Mouse (Mus musculus) embryo, embryonic 10 days (tissue): Measurements from ENCODE around the gene Nnmt.

Source experiments
- DNase-seq: peaks from one replicate; pipeline ENCODE4 v3.0.0-alpha.2; 2015; ENCODE audit warnings: low spot score

Gene Nnmt

DNA sequence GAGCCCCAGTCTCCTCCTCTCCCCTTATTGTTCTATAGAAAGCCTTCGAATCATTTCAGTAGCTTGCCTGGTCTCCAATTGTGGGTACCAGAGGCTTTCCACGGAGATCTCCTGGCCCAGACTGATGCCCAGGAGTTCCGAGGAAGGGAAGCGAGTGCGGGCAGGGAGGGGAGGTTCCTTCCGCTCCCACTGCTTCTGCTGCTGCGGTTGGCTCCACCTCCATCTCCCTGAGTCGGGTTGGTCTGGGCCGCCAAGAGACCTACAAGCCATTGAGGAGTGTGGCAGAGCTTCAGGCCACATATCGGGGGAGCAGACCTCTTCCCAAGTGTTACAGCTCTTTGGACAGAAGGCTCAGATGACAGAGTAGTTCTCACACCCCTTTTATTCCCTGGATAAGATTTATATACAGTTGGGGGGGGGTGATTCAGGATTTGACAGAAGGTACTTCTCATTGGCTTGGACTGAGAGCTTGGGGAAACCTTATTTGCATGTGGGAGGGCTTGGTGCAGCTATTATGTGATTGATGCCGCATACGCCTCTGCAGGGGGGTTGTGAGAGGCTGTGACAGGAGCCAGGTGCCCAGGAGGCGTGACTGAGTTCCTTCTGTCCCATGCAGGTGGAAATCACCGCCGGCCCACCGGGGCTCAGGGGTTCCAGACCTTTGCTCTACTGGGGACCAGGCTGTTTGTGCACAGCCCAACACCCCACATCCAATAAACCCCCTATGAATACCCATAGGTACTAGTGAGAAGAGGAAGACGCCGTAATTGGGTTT lies 30.8 kb upstream of the Nnmt start:
- no peak for DNase-seq

DNA sequence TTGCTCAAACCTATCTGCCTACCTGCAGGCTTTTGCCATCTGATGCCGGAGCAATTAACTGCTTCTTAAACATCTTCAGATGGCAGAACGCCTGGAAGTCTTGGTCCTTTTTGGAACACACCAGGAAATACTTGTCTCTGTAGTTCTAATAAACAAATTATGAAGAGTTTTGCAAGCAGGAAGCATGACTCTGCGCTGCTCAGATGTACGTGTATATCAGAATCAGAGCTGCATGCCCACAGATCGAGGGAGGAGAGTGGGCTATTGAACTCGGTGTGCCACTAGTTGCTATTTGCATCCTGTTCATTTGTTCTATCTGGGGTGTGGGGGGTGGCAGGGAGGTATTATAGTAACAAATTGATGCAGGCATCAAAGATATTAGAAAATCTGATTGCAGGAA lies 28.2 kb upstream of the Nnmt start:
- DNase-seq, result no peak

GRCm38 (mm10) chr9:48619268-48619667 lies 14.3 kb upstream of the Nnmt start:
- no peak for DNase-seq

DNA sequence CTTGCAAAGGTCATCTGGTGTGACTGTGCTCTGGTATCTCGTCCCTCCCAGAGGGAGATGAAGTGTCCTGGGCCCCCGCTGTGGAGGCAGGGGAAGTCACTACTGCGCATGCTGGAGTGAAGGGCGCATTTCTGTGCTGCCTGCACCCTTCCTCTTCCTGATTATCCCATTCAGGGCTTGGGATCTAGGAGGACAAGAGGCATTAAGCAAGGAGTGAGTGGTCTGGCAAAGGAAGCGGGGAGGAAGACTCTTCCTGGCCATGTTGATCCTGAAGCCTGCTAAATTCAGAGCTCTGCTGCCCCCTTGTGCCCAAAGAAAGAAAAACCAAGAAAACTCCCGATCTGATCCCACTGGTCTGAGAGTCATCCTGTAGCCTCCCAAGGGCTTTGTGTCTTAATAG lies 13.6 kb upstream of the Nnmt start:
- DNase-seq, result peak; percentile 89

GRCm38 (mm10) chr9:48618111-48618510 lies 13.2 kb upstream of the Nnmt start:
- no peak for DNase-seq

GRCm38 (mm10) chr9:48617511-48618010 lies 12.6 kb upstream of the Nnmt start:
- DNase-seq, result no peak

DNA sequence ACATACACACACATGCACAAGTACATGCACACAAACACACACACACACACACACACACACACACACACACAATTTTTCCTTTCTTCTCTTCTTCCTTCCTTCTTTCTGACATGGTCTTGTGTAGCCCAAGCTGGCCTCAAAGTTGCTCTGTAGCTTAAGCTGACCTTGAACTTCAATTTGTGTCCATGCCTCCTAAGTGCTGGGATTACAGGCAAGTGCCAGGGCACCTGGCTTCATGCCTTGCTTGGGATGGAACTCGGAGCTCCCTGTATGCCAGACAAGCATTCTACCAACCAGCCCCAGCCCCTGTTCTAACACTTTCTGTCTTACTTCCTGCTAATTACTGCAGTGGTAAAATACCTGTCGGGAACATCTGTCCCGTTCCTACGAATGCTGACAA lies 8.3 kb upstream of the Nnmt start:
- no peak for DNase-seq

- no peak for DNase-seq
These were observed 7.6 kb upstream of the Nnmt start for GRCm38 (mm10) chr9:48612542-48612941.

DNA sequence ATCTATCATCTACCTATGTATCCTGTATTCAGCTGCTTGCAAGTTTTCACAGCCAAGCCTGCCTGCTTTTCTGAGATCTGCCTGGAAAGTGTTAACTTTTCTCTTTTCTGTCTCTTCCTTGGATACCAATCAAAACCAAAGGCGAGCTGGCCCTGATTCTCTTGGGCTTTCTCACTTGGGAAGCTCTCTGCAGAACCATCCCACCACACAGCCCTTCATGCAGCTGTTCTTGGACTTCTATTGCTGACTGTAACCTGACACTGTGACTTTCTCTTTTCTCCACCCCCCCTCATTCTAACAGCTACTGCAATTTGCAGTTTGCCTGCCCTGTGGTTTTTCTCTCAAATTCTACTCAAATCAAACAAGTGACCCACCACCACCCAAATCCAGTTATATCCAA lies 6.1 kb upstream of the Nnmt start:
- DNase-seq, result no peak

DNA sequence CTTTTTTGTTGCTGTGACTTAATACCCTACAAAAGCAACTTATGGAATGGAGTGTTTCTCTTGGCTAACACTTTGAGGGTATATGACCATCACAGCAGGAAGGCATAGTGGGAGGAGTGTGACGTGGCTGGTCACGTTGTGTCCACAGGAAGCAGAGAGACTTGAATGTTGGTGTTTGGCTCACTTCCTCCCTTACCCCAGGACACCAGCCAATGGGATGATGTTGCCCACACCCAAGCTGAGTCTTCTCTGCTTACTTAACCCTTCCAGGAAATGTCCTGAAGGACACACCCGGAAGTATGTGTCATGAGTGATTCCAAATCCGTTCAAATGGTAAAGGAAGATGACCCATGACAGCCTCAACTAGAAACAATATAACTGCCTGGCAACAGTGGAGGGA lies 4.8 kb upstream of the Nnmt start:
- DNase-seq, result no peak

DNA sequence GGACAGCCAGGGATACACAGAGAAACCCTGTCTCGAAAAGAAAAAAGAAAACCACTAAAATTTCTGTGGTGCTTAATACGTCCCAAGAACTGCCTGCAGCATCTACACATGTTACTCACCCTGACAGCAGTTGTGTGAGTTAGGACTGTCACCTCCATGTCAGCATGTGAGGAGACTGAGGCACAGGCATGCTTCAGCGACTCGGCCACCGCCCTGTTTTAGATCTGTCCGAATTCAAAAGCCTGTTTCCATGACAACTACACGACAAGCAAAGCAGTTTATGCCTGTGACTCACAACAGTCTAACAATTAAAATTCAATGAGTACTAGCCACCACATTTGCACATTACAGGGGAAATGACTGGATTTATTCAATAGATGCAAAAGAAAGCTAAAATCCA lies 2.5 kb upstream of the Nnmt start:
- no peak for DNase-seq

GRCm38 (mm10) chr9:48606171-48606570 lies 1.2 kb upstream of the Nnmt start:
- DNase-seq, result no peak

DNA sequence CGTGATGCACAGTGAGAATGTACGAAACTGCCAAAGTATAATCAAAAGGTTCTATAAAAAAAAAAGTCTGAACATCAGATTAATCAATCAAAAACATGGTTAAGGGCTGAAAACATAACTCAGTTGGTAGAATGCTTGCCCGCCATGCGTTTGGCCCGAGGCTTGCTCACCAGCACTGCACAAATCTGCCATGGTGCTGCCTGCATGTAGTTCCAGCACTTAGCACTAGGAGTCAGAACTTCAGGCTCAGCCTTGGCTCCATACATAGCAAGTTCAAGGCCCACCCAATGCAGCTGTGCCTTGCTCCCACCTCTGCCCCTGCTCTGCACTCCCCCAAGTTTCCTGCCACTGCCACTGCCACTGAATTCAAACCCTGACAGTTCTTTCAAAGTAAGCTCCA lies 744 bp upstream of the Nnmt start:
- no peak for DNase-seq

DNA sequence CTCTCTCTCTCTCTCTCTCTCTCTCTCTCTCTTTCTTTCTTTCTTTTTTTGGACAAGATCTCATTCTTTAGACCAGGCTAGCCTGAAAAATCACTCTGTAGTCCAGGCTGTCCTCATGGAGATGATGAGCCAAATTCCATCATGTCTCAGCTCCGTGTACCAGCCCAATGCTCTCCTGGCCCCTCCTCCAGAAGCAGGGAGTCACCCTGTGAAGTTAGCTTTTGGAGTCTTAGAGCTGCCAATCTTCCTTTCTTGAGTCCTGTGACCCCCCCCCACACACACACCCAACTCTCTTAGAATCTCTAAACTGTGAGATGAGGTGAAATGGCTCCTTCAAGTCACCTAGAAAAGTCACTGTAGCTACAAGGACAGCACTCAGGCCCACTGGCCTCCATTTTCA lies 727 bp downstream of the Nnmt start:
- DNase-seq, result no peak

DNA sequence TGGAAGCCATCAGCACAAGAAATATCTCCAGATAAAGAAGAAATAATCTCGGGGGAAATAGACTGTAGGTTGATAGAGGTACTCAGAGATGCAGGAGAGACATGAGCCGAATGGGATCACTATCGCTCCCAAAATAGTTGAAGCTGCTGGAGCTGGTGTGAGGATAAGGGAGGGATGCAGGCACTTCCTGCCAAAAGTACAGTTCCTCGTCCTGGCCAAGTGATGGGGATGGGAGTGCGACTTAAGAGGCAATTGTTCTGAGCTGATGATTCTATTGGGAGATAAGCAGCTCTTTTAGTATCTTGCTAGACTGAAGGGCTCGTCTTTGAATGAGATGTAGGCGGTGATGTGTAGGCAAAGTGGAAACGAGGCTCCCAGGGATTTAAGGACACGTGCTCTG lies 4.1 kb downstream of the Nnmt start:
- no peak for DNase-seq

GRCm38 (mm10) chr9:48600066-48600465 lies 4.9 kb downstream of the Nnmt start:
- no peak for DNase-seq

DNA sequence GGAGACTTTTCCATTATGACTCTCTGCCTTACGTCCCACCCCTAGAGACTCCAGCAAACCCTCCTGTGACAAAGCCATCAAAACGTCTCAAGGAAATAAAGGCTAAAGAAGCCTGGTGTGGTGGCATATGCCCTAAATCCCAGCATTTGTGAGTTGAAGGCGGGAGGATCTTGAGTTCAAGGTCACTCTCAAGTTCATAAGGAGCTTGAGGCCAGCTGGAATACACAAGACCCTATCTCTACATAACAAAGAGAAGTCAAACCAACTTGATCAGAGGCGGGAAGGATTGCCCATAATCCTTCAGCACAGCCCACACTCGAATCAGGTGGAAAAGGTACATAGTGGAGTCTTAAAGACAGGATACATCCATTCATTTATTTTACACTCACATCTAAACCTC lies 7.5 kb downstream of the Nnmt start:
- DNase-seq, result no peak

DNA sequence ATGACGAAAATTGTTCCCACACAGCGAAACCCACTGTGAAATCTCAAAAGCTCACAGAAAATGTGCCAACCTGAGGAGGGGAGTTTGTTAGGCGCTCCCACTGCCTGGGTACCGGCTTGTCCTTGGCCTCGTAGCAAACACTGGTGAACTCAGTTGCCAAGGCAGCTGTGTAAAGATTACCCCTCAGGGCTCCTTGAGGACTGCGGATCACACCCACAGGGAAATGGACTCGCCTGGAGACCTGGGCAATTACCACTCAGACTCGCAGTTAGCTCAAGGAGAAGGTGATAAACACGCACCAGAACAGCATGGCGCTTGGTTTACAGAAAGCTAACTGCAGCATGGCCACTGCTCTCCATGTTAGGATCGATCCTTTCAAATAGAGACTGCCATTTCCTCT lies 8.0 kb downstream of the Nnmt start:
- DNase-seq, result no peak

DNA sequence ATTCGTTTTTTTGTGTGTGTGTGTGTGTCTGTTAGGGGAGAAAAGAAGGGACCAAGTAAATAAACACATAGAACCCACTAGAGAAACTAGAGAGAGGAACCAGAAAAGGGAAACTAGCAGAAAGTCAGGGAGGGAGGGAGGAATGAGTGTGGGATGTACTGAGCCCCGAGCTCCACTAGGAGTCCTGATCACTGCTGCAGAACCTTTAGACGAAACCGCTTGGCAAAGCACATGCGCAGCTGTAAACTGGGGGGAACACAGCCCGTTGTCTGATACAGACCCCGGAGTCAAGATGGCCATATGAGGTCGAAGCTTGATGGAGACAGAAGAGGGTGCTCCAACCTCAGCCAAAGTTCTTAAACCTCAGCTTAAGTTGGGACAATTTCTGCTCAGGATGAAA lies 11.0 kb downstream of the Nnmt start:
- no peak for DNase-seq

GRCm38 (mm10) chr9:48590606-48591005 lies 14.3 kb downstream of the Nnmt start:
- DNase-seq, result no peak

- DNase-seq, result peak; percentile 92
These were observed 18.6 kb downstream of the Nnmt start for GRCm38 (mm10) chr9:48586332-48586731.

DNA sequence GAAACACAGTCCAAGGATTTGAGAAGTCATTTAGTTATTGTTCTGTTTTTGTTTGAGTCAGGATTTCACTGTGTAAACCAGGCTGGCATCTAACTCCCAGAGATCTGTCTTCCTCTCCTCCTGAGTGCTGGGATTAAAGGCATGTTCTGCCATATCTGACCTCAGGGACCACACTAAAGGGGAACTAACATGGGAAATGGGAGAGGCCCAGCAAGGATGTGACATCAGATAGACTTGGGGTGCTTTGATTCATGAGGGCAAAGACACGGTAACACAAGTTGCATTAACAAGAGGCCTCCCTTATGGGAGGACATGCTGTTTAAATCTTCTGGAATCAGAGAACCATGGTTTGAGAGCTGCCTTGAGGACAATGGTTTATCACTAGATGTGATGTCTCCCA lies 24.1 kb downstream of the Nnmt start:
- DNase-seq, result no peak

DNA sequence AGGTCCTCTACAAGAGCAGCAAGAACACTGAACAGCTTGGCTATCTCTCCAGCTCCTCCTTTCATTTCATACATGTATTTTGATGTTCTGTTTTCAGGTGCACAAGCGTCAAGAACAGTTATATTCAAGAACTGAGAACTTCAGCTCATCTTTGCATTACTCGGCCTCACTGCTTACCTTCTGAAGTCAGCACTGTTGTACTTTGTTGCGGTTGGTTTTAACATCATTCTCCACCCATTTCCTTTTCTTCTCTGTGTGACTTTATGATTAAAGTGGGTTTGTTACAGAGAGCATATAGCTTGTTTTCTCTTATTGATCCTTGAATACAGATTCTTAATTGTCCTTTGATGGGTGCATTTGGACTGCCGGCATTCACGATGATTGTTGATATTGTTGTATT lies 42.6 kb downstream of the Nnmt start:
- no peak for DNase-seq

DNA sequence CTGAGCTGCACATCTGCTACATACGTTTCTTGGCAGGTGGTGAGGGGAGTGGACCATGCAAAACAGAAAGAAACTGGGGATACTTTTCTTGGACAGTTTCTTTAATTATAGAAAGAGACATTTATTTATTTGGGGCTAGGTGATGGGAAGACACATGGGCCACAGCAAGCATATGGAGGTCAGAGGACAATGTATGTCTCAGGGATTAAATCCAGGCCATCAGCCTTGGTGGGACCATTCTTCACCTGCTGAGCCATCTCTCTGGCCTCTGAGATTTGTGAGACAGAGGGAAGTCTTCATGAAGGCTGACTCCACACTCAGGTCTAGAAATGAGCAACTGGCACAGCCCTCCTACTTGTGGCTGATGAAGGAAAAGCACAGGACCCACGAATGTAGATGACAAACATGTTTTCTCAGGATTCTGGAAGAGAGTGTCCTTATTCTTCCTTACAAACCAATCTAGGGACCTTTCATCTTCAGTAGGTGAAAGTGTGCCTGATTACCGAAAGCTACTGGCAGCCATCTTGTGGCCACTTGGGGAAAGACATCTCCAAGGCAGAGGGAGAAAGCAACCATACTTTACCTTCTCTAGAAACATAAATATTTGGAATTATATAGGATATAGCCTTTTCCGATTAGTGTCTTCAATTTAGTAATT lies 45.3 kb downstream of the Nnmt start:
- DNase-seq, result peak; percentile 65
